Mouse (Mus musculus) forebrain, embryonic 16.5 days (tissue): ENCODE data around the gene Apol8. TPM values are rescaled to one million over a fixed set of nuclear protein-coding genes. Genes with fewer than 3 reads are reported as not detected.

Experiments used
- ATAC-seq: fragments of 200-750 bp; cut with Nextera tagmentation; 2 replicates; pipeline ENCODE4 v1.8.0; 2017; ENCODE audit warnings: mild to moderate bottlenecking, moderate library complexity
- H3K27ac ChIP-seq: fragments of 300-500 bp; sonication (generic); 2 replicates; pipeline ENCODE4 v1.5.1; 2014; ENCODE audit warnings: low read length, control low read depth
- H3K27me3 ChIP-seq: fragments of 300-500 bp; sonication (generic); replicated peaks from 2 replicates; pipeline ENCODE4 v1.6.1; 2014; ENCODE audit warnings: low read length; ENCODE audit not compliant: control insufficient read depth, insufficient read depth
- H3K36me3 ChIP-seq: fragments of 300-500 bp; sonication (generic); 2 replicates; pipeline ENCODE4 v1.6.1; 2014; ENCODE audit not compliant: control insufficient read depth, insufficient read depth
- H3K4me1 ChIP-seq: fragments of 300-500 bp; sonication (generic); replicated peaks from 2 replicates; pipeline ENCODE4 v1.6.1; 2014; ENCODE audit warnings: low read length; ENCODE audit not compliant: control insufficient read depth, insufficient read depth
- H3K4me2 ChIP-seq: fragments of 300-500 bp; sonication (generic); 2 replicates; pipeline ENCODE4 v1.6.1; 2014; ENCODE audit warnings: mild to moderate bottlenecking, low read length, control low read depth
- H3K4me3 ChIP-seq: fragments of 300-500 bp; sonication (generic); replicated peaks from 2 replicates; pipeline ENCODE4 v1.5.1; 2014; ENCODE audit warnings: mild to moderate bottlenecking, low read length, control low read depth
- H3K9ac ChIP-seq: fragments of 300-500 bp; sonication (generic); replicated peaks from 2 replicates; pipeline ENCODE4 v1.6.1; 2014; ENCODE audit warnings: low read depth, low read length, control low read depth
- H3K9me3 ChIP-seq: fragments of 300-500 bp; sonication (generic); 2 replicates; pipeline ENCODE4 v1.6.1; 2016; ENCODE audit warnings: low read length; ENCODE audit not compliant: control insufficient read depth
- WGBS: fragments of 180-500 bp; shearing (Covaris S2); extraction: QIAGEN DNeasy Blood & Tissue Kit; methylation state at CpG from one replicate; pipeline ENCODE4 v1.1.7; 2014; 5-methylcytosine and 5-hydroxymethylcytosine counted together
- polyA plus RNA-seq: library from polyadenylated mRNA; unstranded; fragments of >200 nt; fragmentation: Nextera tagmentation; extraction: Ambion mirVana; gene quantifications from 2 replicates; pipeline ENCODE4 v1.2.1, GENCODE M21; 2015

Gene Apol8
- polyA plus RNA-seq, 1 experiment from 2014 or later = 0.22 TPM

DNA sequence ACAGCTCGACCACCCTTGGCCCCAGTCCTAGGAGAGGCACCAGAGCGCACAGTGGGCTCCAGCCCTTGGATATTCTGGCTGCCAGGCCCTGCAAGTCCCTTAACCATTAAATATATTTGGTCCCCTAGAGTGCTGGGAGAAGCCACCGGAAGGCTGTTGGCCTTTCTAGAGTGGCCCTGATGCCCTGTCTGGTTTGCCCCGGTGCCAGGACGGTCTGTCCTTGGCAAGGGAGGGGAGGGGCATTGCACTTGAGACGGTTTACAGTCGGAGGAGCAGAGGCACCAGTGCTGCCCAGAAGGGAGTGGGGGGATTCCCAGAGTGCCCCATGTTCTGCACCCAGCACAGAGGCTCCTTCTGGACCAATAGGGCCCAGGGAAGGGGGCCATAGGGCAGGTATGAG lies 4.3 kb upstream of the Apol8 start:
- Histone ChIP-seq H3K36me3 (peaks cover 18% of the 10 kb centered on the region), H3K4me3 (no peak overlapping the region), H3K27me3 (no peaks in the 10 kb centered on the region), H3K9ac (no peak overlapping the region), H3K4me1 (no peaks in the 10 kb centered on the region), H3K4me2 (no peak overlapping the region), H3K9me3 (no peaks in the 10 kb centered on the region), H3K27ac (no peak overlapping the region)
- no peak for ATAC-seq
- 92% methylated on average over 7 of the region's 7 CpGs for WGBS

- Histone ChIP-seq H3K36me3 (peaks cover 10% of the 10 kb centered on the region), H3K9me3 (no peaks in the 10 kb centered on the region), H3K4me2 (no peak overlapping the region), H3K4me1 (no peaks in the 10 kb centered on the region), H3K27me3 (no peaks in the 10 kb centered on the region), H3K4me3 (no peak overlapping the region), H3K27ac (no peak overlapping the region), H3K9ac (no peak overlapping the region)
- ATAC-seq = no peak
- 92% methylated on average over 12 of the region's 16 CpGs for WGBS
Measured at GRCm38 (mm10) chr15:77760037-77760436, 3.2 kb upstream of the Apol8 start.

DNA sequence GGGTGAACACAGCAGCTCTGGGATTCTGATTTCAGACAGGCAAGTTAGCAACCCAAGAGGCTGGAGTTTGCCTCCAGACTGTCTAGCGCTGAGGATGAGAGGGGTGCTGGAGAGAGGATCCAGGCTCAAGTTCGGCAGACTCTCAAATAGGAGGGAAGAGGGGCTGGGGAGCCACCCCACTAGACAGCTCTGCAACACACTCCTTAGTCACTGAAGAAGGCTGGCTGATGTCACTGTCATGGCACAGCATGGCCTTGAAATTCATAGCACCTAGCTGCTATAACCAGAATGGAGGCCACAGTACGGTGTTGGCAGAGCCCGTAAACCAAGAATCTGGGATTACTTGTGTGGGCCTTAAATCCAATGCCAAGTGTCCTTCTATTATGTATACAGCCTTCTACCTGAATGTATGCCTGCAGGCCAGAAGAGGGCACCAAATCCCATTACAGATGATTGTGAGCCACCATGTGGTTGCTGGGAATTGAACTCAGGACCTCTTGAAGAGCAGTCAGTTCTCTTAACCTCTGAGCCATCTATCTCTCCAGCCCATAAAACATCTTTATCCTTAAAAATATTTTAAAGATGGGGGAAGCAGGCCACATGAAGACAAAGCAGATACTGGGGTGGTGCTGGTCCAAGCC lies 903 bp upstream of the Apol8 start:
- WGBS = 83% methylated on average over 4 of the region's 4 CpGs
- H3K9ac ChIP-seq = no peak overlapping the region
- no peaks in the 10 kb centered on the region for H3K27me3 ChIP-seq
- H3K9me3 ChIP-seq = no peaks in the 10 kb centered on the region
- H3K4me1 ChIP-seq = no peaks in the 10 kb centered on the region
- H3K4me2 ChIP-seq = no peak overlapping the region
- no peak overlapping the region for H3K27ac ChIP-seq
- no peak for ATAC-seq
- no peak overlapping the region for H3K4me3 ChIP-seq
- H3K36me3 ChIP-seq = peaks cover 4% of the 10 kb centered on the region; the same call in 1 of the 2 replicates

DNA sequence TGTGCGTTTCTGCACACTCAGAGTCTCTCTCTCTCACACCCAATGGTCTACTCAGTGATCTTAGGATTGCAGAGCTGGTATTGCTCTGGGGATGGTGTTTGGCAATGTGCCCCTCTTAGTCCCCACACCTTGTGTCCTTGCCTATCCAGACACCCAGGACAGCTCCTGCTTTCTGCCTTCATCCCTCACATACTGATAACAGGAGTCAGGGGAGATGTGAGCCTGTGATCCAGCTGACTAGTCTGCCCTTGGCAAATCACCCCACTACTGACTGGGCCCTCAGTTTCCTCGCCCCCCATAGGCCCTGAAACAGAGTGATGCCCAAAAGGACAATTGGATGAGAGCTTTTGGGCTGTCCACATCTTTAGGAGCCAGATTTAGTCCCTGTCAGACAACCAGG lies 722 bp downstream of the Apol8 start:
- no peak overlapping the region for H3K4me3 ChIP-seq
- no peak for ATAC-seq
- no peak overlapping the region for H3K27ac ChIP-seq
- no peaks in the 10 kb centered on the region for H3K9me3 ChIP-seq
- H3K9ac ChIP-seq = no peak overlapping the region
- H3K4me2 ChIP-seq = no peak overlapping the region
- H3K36me3 ChIP-seq = no peaks in the 10 kb centered on the region
- no peaks in the 10 kb centered on the region for H3K4me1 ChIP-seq
- 62% methylated on average over 2 of the region's 2 CpGs for WGBS
- H3K27me3 ChIP-seq = no peaks in the 10 kb centered on the region

- Histone ChIP-seq H3K9ac (no peak overlapping the region), H3K4me2 (no peak overlapping the region), H3K9me3 (no peaks in the 10 kb centered on the region), H3K36me3 (no peaks in the 10 kb centered on the region), H3K4me3 (no peak overlapping the region), H3K4me1 (no peaks in the 10 kb centered on the region), H3K27me3 (no peaks in the 10 kb centered on the region), H3K27ac (no peak overlapping the region)
- WGBS = 0% methylated on average over 1 of the region's 2 CpGs
- ATAC-seq = no peak
Measured at GRCm38 (mm10) chr15:77755132-77755531, 1.7 kb downstream of the Apol8 start.

DNA sequence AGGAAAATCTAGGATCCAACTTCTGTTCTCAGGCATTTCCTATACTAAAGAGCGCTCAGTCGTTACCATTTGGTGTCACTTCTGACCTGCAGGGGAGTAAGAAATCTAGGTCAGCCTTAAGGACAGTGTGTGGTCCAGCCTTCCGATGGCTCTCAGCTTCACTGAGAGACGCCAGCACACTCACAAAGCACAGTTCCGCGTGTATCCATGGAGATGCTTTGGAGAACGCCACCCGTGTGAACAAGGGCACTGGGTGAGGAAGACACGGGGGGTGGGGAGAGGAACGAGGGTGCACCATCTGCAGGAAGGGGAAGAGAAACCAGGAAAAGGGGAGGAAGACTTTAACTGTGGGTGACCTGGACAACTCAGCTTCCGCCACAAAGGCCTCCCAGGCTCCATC lies 4.4 kb downstream of the Apol8 start:
- Histone ChIP-seq H3K9me3 (no peaks in the 10 kb centered on the region), H3K4me2 (no peak overlapping the region), H3K27ac (no peak overlapping the region), H3K4me1 (no peaks in the 10 kb centered on the region), H3K27me3 (no peaks in the 10 kb centered on the region), H3K9ac (no peak overlapping the region), H3K4me3 (no peak overlapping the region), H3K36me3 (no peaks in the 10 kb centered on the region)
- 57% methylated on average over 11 of the region's 11 CpGs for WGBS
- no peak for ATAC-seq

DNA sequence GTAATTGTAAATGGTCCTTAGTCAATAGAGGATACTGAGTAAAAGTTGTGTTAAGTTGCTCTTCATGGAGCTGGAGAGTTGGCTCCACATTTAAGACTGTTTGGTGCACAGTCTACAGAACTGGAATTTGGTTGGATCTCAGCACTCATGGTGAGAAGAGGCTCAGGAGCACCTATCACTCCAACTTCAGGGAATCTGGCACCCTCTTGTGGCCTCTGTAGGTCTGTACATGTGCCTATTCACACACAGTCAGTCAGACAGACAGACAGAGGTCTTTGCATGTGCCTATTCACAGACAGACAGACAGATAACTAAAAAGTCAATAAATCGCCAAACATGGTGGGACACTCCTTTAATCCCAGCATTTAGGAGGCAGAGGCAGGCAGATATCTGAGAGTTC lies 6.3 kb downstream of the Apol8 start:
- H3K9me3 ChIP-seq = no peaks in the 10 kb centered on the region
- H3K4me3 ChIP-seq = no peak overlapping the region
- H3K27me3 ChIP-seq = no peaks in the 10 kb centered on the region
- ATAC-seq = no peak
- no peak overlapping the region for H3K4me2 ChIP-seq
- H3K9ac ChIP-seq = no peak overlapping the region
- H3K4me1 ChIP-seq = no peaks in the 10 kb centered on the region
- WGBS = 35% methylated on average over 1 of the region's 1 CpGs
- no peaks in the 10 kb centered on the region for H3K36me3 ChIP-seq
- H3K27ac ChIP-seq = no peak overlapping the region

DNA sequence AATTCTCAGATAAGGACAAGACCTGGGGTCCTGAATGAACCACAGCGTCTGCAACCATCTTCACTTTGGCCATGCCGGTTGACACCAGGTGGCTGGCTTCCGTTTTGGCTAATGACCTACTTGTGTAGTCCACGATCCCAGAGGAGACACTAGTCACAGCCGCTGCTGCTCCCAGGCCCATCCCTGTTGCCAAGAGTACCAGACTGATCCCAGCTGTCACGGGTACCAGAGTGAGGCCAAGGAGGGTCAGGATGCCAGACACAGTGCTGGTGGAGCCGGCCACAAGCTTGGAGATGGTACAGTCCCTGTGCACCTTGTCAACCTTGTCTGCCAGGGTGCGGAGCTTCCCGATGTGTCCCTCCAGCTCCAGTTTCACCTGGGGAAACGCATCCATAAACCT lies 7.1 kb downstream of the Apol8 start:
- no peak overlapping the region for H3K4me3 ChIP-seq
- no peak overlapping the region for H3K4me2 ChIP-seq
- no peaks in the 10 kb centered on the region for H3K4me1 ChIP-seq
- H3K27ac ChIP-seq = no peak overlapping the region
- ATAC-seq = no peak
- H3K9me3 ChIP-seq = no peaks in the 10 kb centered on the region
- 94% methylated on average over 10 of the region's 10 CpGs for WGBS
- H3K9ac ChIP-seq = no peak overlapping the region
- no peaks in the 10 kb centered on the region for H3K27me3 ChIP-seq
- no peaks in the 10 kb centered on the region for H3K36me3 ChIP-seq

- H3K36me3 ChIP-seq = no peaks in the 10 kb centered on the region
- no peaks in the 10 kb centered on the region for H3K27me3 ChIP-seq
- 83% methylated on average over 3 of the region's 3 CpGs for WGBS
- no peak overlapping the region for H3K4me2 ChIP-seq
- no peak overlapping the region for H3K9ac ChIP-seq
- ATAC-seq = no peak
- no peak overlapping the region for H3K27ac ChIP-seq
- no peaks in the 10 kb centered on the region for H3K4me1 ChIP-seq
- no peaks in the 10 kb centered on the region for H3K9me3 ChIP-seq
- no peak overlapping the region for H3K4me3 ChIP-seq
Measured at GRCm38 (mm10) chr15:77748414-77748813, 8.4 kb downstream of the Apol8 start.

DNA sequence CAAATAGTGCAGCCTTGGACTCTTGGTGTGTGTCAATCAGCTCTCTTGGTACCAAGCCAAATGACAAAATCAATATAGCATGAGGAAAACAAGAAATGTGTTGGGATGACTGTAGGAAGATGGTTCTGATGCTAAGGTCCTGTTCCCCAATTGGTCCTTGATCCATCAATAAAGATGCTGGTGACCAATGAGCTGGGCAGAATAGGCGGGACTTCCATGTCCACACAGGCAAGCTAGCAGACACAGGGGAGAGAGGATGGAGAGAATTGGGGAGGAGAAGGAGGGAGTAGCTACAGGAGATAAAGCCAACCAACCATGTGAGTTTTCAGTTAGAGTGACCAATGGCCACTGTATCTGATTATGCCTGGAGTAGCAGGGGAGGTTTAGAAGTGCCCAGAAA lies 10.5 kb downstream of the Apol8 start:
- Histone ChIP-seq H3K27ac (no peak overlapping the region), H3K4me1 (no peaks in the 10 kb centered on the region), H3K4me3 (no peak overlapping the region), H3K9ac (no peak overlapping the region), H3K4me2 (no peak overlapping the region), H3K27me3 (no peaks in the 10 kb centered on the region), H3K9me3 (no peaks in the 10 kb centered on the region), H3K36me3 (no peaks in the 10 kb centered on the region)
- peak; percentile 36; the same call in 1 of the 2 replicates for ATAC-seq
- 95% methylated on average over 1 of the region's 1 CpGs for WGBS
